In the genomic region with DNA sequence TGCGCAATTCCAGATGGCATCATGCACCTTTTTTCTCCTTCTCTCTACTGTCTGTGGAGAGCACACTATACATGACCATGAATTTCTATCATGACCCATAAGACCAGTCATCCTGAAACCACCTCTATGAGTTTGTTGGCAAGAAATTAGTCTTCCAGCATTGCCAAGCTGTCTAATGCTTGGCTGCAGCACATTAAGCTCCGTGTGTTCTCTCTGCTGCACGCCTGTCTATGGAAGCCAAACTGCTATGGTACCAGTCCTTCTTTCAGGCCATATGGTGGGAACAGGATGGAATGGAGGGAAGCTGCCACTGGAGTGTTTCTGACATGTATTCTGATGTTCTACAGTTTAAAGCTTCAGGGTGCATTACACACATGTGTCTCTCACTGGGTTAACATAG, we compare ENCODE assay signal across 13 mouse cellular contexts.
DNase-seq lines count a peak whose midpoint lies in the region; ATAC-seq and TF ChIP-seq lines count a peak whose summit lies in the region.
"Had no signal": no experiment of that assay in that cellular context is flagged by ENCODE, and none has a peak within 500 bp of the region (broad histone marks: within the 10 kb centered on the region; RNA-seq: fewer than 3 reads in every experiment).

No protein-coding gene starts in this region.

- in situ Hi-C loops in CH12.LX (cut with MboI; ENCODE audit: low pct_ligation_motif_present, low pct_unique_long_range_greater_than_20kb, low sequenced_read_pairs), result no loop called here

- TF ChIP-seq CTCF in CH12.LX (conservative IDR thresholded peaks at IDR 0.05 in 1 of 2, IDR thresholded peaks at IDR 0.05 in 1 of 2; ENCODE audit: low read depth in 2 of 2, low read length in 2 of 2), result no peak
- no peak for TF ChIP-seq CTCF in layer of hippocampus, adult 2 months (conservative IDR thresholded peaks at IDR 0.05)
- no peak for TF ChIP-seq CTCF in kidney, adult 2 months (conservative IDR thresholded peaks at IDR 0.05; ENCODE audit: insufficient read depth, insufficient read length, low read depth, low read length)

- no peak for TF ChIP-seq RAD21 in CH12.LX (IDR thresholded peaks at IDR 0.05; ENCODE audit: low read depth, low read length)

- H3K27ac ChIP-seq in CH12.LX (ENCODE audit: insufficient read depth, low read depth), result no peak overlapping the region
- peak overlapping the region; percentile 69 for H3K27ac ChIP-seq in layer of hippocampus, adult 2 months
- H3K27ac ChIP-seq in kidney, embryonic 16.5 days (ENCODE audit: low read length), result no peak overlapping the region
- no peak overlapping the region for H3K27ac ChIP-seq in kidney, adult 2 months (ENCODE audit: insufficient read depth, low read depth, low read length)
- H3K27ac ChIP-seq: embryonic facial prominence, embryonic 10.5 days; limb, embryonic 12.5 days; macrophage; midbrain, embryonic 13.5 days had no signal

- H3K4me2 ChIP-seq in CH12.LX (ENCODE audit: insufficient read depth, low read depth, poor library complexity, severe bottlenecking), result no peak overlapping the region
- no peak overlapping the region for H3K4me2 ChIP-seq in kidney, embryonic 16.5 days (replicated peaks; ENCODE audit: low read depth, low read length)
- H3K4me2 ChIP-seq: heart, embryonic 11.5 days; limb, embryonic 12.5 days; midbrain, embryonic 13.5 days had no signal

- peak; percentile 3 for DNase-seq in CH12.LX (ENCODE audit: extremely low read depth)
- peak; percentile 92 for DNase-seq in cerebellum, adult 9-11 months
- DNase-seq in layer of hippocampus, adult 2 months (ENCODE audit: low spot score in 2 of 2), result peak; percentile 25 to 53
- DNase-seq in urinary bladder, postnatal 4 days (ENCODE audit: low spot score in 2 of 2), result no peak
- no peak for DNase-seq in kidney, adult 2 months

- WGBS in kidney, embryonic 16.5 days, result 87% methylated on average over 3 of the region's 3 CpGs
- WGBS in kidney, adult 2 months, result 79% methylated on average over 3 of the region's 3 CpGs

- H3K27me3 ChIP-seq in CH12.LX (replicated peaks), result no peaks in the 10 kb centered on the region
- no peaks in the 10 kb centered on the region for H3K27me3 ChIP-seq in kidney, embryonic 16.5 days (ENCODE audit: insufficient read depth, low read length)
- no peaks in the 10 kb centered on the region for H3K27me3 ChIP-seq in kidney, adult 2 months (replicated peaks; ENCODE audit: control insufficient read depth, insufficient read depth, low read length)
- H3K27me3 ChIP-seq: limb, embryonic 12.5 days; midbrain, embryonic 13.5 days had no signal

- dilution Hi-C loops in CH12.LX (cut with MboI; ENCODE audit: extremely low pct_ligation_motif_present, extremely low pct_unique_long_range_greater_than_20kb, low sequenced_read_pairs), result no loop called here

- H3K9ac ChIP-seq in CH12.LX (ENCODE audit: insufficient read depth, low read depth), result no peak overlapping the region
- no peak overlapping the region for H3K9ac ChIP-seq in kidney, embryonic 16.5 days (replicated peaks; ENCODE audit: low read length)
- H3K9ac ChIP-seq: limb, embryonic 12.5 days; midbrain, embryonic 13.5 days had no signal

- peak; percentile 19 for ATAC-seq in CD4-positive, CD25-positive, alpha-beta regulatory T cell, adult 4 months
- ATAC-seq in kidney, embryonic 16.5 days (ENCODE audit: low FRiP score, low TSS enrichment), result no peak
- ATAC-seq: midbrain, embryonic 13.5 days; Patski had no signal

- no peak for TF ChIP-seq EP300 in CH12.LX (IDR thresholded peaks at IDR 0.05; ENCODE audit: low read length)

- no peaks in the 10 kb centered on the region for H3K4me1 ChIP-seq in CH12.LX (ENCODE audit: control insufficient read depth in 1 of 2, insufficient read depth in 2 of 2)
- no peaks in the 10 kb centered on the region for H3K4me1 ChIP-seq in kidney, embryonic 16.5 days (ENCODE audit: insufficient read depth, low read length)
- no peaks in the 10 kb centered on the region for H3K4me1 ChIP-seq in kidney, adult 2 months (ENCODE audit: control insufficient read depth, insufficient read depth, low read length)
- H3K4me1 ChIP-seq: embryonic facial prominence, embryonic 10.5 days; limb, embryonic 12.5 days; midbrain, embryonic 13.5 days had no signal

- no peak overlapping the region for H3K4me3 ChIP-seq in CH12.LX (replicated peaks in 1 of 3; ENCODE audit: low read depth in 2 of 3, low read length in 2 of 3, poor library complexity in 1 of 3)
- no peak overlapping the region for H3K4me3 ChIP-seq in layer of hippocampus, adult 2 months
- no peak overlapping the region for H3K4me3 ChIP-seq in kidney, embryonic 16.5 days (ENCODE audit: low read length)
- no peak overlapping the region for H3K4me3 ChIP-seq in kidney, adult 2 months (ENCODE audit: insufficient read depth, low read depth, low read length)
- H3K4me3 ChIP-seq: embryonic facial prominence, embryonic 10.5 days; limb, embryonic 12.5 days; midbrain, embryonic 13.5 days had no signal

- TF ChIP-seq POLR2A in CH12.LX (IDR thresholded peaks at IDR 0.05; ENCODE audit: low read depth, low read length), result no peak
- TF ChIP-seq POLR2A in kidney, adult 2 months (IDR thresholded peaks at IDR 0.05; ENCODE audit: low read depth, low read length), result no peak

- H3K36me3 ChIP-seq in CH12.LX (replicated peaks in 1 of 2; ENCODE audit: control insufficient read depth in 1 of 2, insufficient read depth in 1 of 2, low read length in 1 of 2), result no peaks in the 10 kb centered on the region
- no peaks in the 10 kb centered on the region for H3K36me3 ChIP-seq in kidney, embryonic 16.5 days (ENCODE audit: insufficient read depth, low read length)
- H3K36me3 ChIP-seq in kidney, adult 2 months (ENCODE audit: control insufficient read depth, insufficient read depth, low read length), result no peaks in the 10 kb centered on the region
- H3K36me3 ChIP-seq: embryonic facial prominence, embryonic 10.5 days; limb, embryonic 12.5 days; midbrain, embryonic 13.5 days had no signal

- no peaks in the 10 kb centered on the region for H3K79me2 ChIP-seq in CH12.LX (replicated peaks; ENCODE audit: control insufficient read depth, extremely low read depth, insufficient read depth, poor library complexity, severe bottlenecking)

- H3K9me3 ChIP-seq in CH12.LX (replicated peaks; ENCODE audit: low read length), result peaks cover 3% of the 10 kb centered on the region
- H3K9me3 ChIP-seq in kidney, embryonic 16.5 days (ENCODE audit: low read length), result no peaks in the 10 kb centered on the region
- H3K9me3 ChIP-seq: embryonic facial prominence, embryonic 10.5 days; limb, embryonic 12.5 days; midbrain, embryonic 13.5 days had no signal

TF ChIP-seq in CH12.LX, 34 proteins besides CTCF, POLR2A, EP300 and RAD21:
- TF ChIP-seq IRF4 (IDR thresholded peaks at IDR 0.05; ENCODE audit: low read depth, low read length) (0 out of 2 replicates have a peak, but pooled peaks have one; percentile 19), JUND (conservative IDR thresholded peaks at IDR 0.05; ENCODE audit: low read depth, low read length) (peak; percentile 53), ZC3H11A (IDR thresholded peaks at IDR 0.05; ENCODE audit: low read depth, low read length) (no peak), NELFE (IDR thresholded peaks at IDR 0.05; ENCODE audit: low read depth, low read length) (no peak)

Comparison
In these comparisons a context has a peak if more than half of its experiments do, and no peak if none do; other contexts are left out.
1. DNase-seq: peak in CH12.LX (single experiment), cerebellum, adult 9-11 months (single experiment) and layer of hippocampus, adult 2 months (2 of 2); none in urinary bladder, postnatal 4 days (0 of 2) and kidney, adult 2 months (single experiment).